In the genomic region with DNA sequence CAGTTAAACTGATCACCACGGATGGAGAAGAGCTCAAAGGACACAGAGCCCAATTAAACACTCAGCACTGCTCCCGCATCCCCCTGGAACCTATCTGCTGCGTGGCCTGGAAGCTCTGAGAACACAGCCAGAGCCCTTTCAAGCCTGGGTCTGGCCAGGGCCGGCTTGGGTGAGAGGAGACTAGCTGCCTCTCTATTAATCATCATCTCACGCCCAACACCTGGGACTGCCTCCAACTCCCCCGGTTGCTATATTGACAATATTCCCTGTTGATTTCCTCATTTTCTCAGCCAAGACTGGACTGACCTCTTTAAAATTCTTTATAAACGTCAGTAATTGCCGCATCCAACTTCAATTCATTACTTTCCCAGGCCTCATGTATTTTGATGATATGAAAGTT, we compare ENCODE assay signal across 22 mouse cellular contexts.
DNase-seq lines count a peak whose midpoint lies in the region; ATAC-seq and TF ChIP-seq lines count a peak whose summit lies in the region.
"Had no signal": no experiment of that assay in that cellular context is flagged by ENCODE, and none has a peak within 500 bp of the region (broad histone marks: within the 10 kb centered on the region; RNA-seq: fewer than 3 reads in every experiment).

No protein-coding gene starts in this region.

- no peaks in the 10 kb centered on the region for H3K36me3 ChIP-seq in hindbrain, embryonic 16.5 days (ENCODE audit: control insufficient read depth, insufficient read depth, low read length)
- H3K36me3 ChIP-seq in hindbrain, embryonic 13.5 days, result no peaks in the 10 kb centered on the region
- H3K36me3 ChIP-seq: embryonic facial prominence, embryonic 15.5 days; heart, embryonic 13.5 days; liver, embryonic 13.5 days had no signal

- no peaks in the 10 kb centered on the region for H3K9me3 ChIP-seq in hindbrain, embryonic 16.5 days (ENCODE audit: control insufficient read depth, low read length)
- no peaks in the 10 kb centered on the region for H3K9me3 ChIP-seq in hindbrain, embryonic 13.5 days
- H3K9me3 ChIP-seq: embryonic facial prominence, embryonic 15.5 days; heart, embryonic 13.5 days; liver, embryonic 13.5 days had no signal

- TF ChIP-seq POLR2A in brain, embryonic 14.5 days (IDR thresholded peaks at IDR 0.05; ENCODE audit: borderline replicate concordance, extremely low read depth, insufficient read depth, insufficient read length, poor library complexity, severe bottlenecking), result no peak

- H3K9ac ChIP-seq in hindbrain, embryonic 16.5 days (ENCODE audit: low read depth, low read length), result no peak overlapping the region
- no peak overlapping the region for H3K9ac ChIP-seq in hindbrain, embryonic 13.5 days
- H3K9ac ChIP-seq: embryonic facial prominence, embryonic 15.5 days; heart, embryonic 13.5 days; liver, embryonic 13.5 days had no signal

- ATAC-seq in hindbrain, embryonic 16.5 days, result peak; percentile 73
- no peak for ATAC-seq in hindbrain, embryonic 13.5 days (ENCODE audit: low FRiP score)
- ATAC-seq: CD4-positive, CD25-positive, alpha-beta regulatory T cell, adult 4 months; forebrain, embryonic 16.5 days; intestine, postnatal 0 days had no signal

- H3K4me3 ChIP-seq in hindbrain, embryonic 16.5 days (ENCODE audit: low read length), result no peak overlapping the region
- H3K4me3 ChIP-seq in hindbrain, embryonic 13.5 days, result no peak overlapping the region
- H3K4me3 ChIP-seq: embryonic facial prominence, embryonic 15.5 days; heart, embryonic 13.5 days; liver, embryonic 13.5 days had no signal

- no peak overlapping the region for H3K27ac ChIP-seq in hindbrain, embryonic 16.5 days (ENCODE audit: low read depth, low read length)
- H3K27ac ChIP-seq in hindbrain, embryonic 13.5 days, result no peak overlapping the region
- H3K27ac ChIP-seq: embryonic facial prominence, embryonic 15.5 days; heart, embryonic 13.5 days; liver, embryonic 13.5 days; stomach, postnatal 0 days had no signal

- no peak for TF ChIP-seq CTCF in brain, embryonic 14.5 days (IDR thresholded peaks at IDR 0.05; ENCODE audit: borderline replicate concordance, extremely low read depth, insufficient read depth, insufficient read length)

- no peaks in the 10 kb centered on the region for H3K27me3 ChIP-seq in hindbrain, embryonic 16.5 days (replicated peaks; ENCODE audit: control insufficient read depth, insufficient read depth, low read length)
- no peaks in the 10 kb centered on the region for H3K27me3 ChIP-seq in hindbrain, embryonic 13.5 days
- H3K27me3 ChIP-seq: embryonic facial prominence, embryonic 15.5 days; heart, embryonic 13.5 days; liver, embryonic 13.5 days had no signal

- H3K4me1 ChIP-seq in hindbrain, embryonic 16.5 days (ENCODE audit: control insufficient read depth, insufficient read depth, low read depth, low read length), result no peaks in the 10 kb centered on the region; the same call in 1 of the 2 replicates
- peaks cover 10% of the 10 kb centered on the region; the same call in 1 of the 2 replicates for H3K4me1 ChIP-seq in hindbrain, embryonic 13.5 days (replicated peaks)
- H3K4me1 ChIP-seq: embryonic facial prominence, embryonic 15.5 days; heart, embryonic 13.5 days; liver, embryonic 13.5 days had no signal

- DNase-seq in cerebellum, adult 18-20 months, result peak; percentile 4 to 7
- DNase-seq in cerebellum, postnatal 4 days (ENCODE audit: low spot score in 2 of 2), result no peak
- peak; percentile 49 for DNase-seq in brain, embryonic 14.5 days (ENCODE audit: low read depth)
- DNase-seq in cerebellum, postnatal 10 days, result peak; percentile 57 to 75
- DNase-seq in urinary bladder, postnatal 10 days (ENCODE audit: low spot score), result no peak
- DNase-seq: adrenal gland, postnatal 14 days; gastrocnemius, postnatal 14 days; heart, adult 18-20 months; heart, postnatal 14 days; kidney, postnatal 4 days; liver, embryonic 13.5 days; lung, adult 2 months; lung, postnatal 14 days; thymus, adult 2 months had no signal

- 34% methylated on average over 8 of the region's 8 CpGs for WGBS in hindbrain, embryonic 16.5 days
- 36% methylated on average over 8 of the region's 8 CpGs for WGBS in hindbrain, embryonic 13.5 days

- no peak overlapping the region for H3K4me2 ChIP-seq in hindbrain, embryonic 16.5 days (ENCODE audit: low read length)
- H3K4me2 ChIP-seq in hindbrain, embryonic 13.5 days, result no peak overlapping the region
- H3K4me2 ChIP-seq: embryonic facial prominence, embryonic 15.5 days; heart, embryonic 13.5 days; liver, embryonic 13.5 days had no signal

Comparison
In these comparisons a context has a peak if more than half of its experiments do, and no peak if none do; other contexts are left out.
1. DNase-seq: peak in cerebellum, adult 18-20 months (2 of 2), brain, embryonic 14.5 days (single experiment) and cerebellum, postnatal 10 days (2 of 2); none in cerebellum, postnatal 4 days (0 of 2) and urinary bladder, postnatal 10 days (single experiment).